Mouse (Mus musculus) adipose tissue, adult 10 weeks (tissue): ENCODE data around the gene Rbm4b. TPM values are rescaled to one million over a fixed set of nuclear protein-coding genes. Genes with fewer than 3 reads are reported as not detected.

Experiments used
- polyA plus RNA-seq: library from polyadenylated mRNA; stranded (reverse); fragments of 350-450 nt; fragmentation: Illumina TruSeq; extraction: RNeasy Lipid Tissue Mini Kit (QIAGEN cat#74804); gene quantifications from one replicate; pipeline ENCODE4 v1.2.3, GENCODE M21; 2014; ENCODE audit warnings: low read depth, low replicate concordance

Rbm4b gene
- polyA plus RNA-seq = 17.2 TPM

GRCm38 (mm10) chr19:4756193-4756911 lies at the start of gene Rbm4b:
TSS of gene Rbm4b (plus strand) at chr19:4756497.

GRCm38 (mm10) chr19:4711098-4711600 lies 45.1 kb upstream of the Rbm4b start, which contains the start of gene Sptbn2:
TSS of gene Sptbn2 (plus strand) at chr19:4711167.

GRCm38 (mm10) chr19:4793831-4794422 lies 37.6 kb downstream of the Rbm4b start, which contains the start of gene Rbm4:
TSS of gene Rbm4 (minus strand) at chr19:4793901.

GRCm38 (mm10) chr19:4811063-4811908 lies 55.0 kb downstream of the Rbm4b start, which contains the start of the genes Gm21992 and Rbm14:
TSS of gene Gm21992 (minus strand) at chr19:4811612.
TSS of gene Rbm14 (minus strand) at chr19:4811634.

Other genes with a start within 250 kb of the Rbm4b start
- gene Pcx, start 246.0 kb upstream of the Rbm4b start, polyA plus RNA-seq = 234 TPM
- 6.9 TPM for gene Lrfn4, start 140.8 kb upstream of the Rbm4b start, polyA plus RNA-seq
- gene Rce1, start 130.9 kb upstream of the Rbm4b start, polyA plus RNA-seq = 27.8 TPM
- gene Gm960, start 57.8 kb upstream of the Rbm4b start, polyA plus RNA-seq = 1.4 TPM
- gene Sptbn2, start 45.3 kb upstream of the Rbm4b start, polyA plus RNA-seq = 5.0 TPM
- 20.7 TPM for gene Rbm4, start 37.4 kb downstream of the Rbm4b start, polyA plus RNA-seq
- gene Gm21992, start 55.1 kb downstream of the Rbm4b start, polyA plus RNA-seq = 7.9 TPM
- gene Rbm14, start 55.1 kb downstream of the Rbm4b start, polyA plus RNA-seq = 16.7 TPM
- gene Ccs, start 82.8 kb downstream of the Rbm4b start, polyA plus RNA-seq = 62.9 TPM
- 1.0 TPM for gene Ccdc87, start 82.9 kb downstream of the Rbm4b start, polyA plus RNA-seq
- gene Ctsf, start 98.6 kb downstream of the Rbm4b start, polyA plus RNA-seq = 65.6 TPM
- gene Actn3, start 121.4 kb downstream of the Rbm4b start, polyA plus RNA-seq = 3.4 TPM
- 18.4 TPM for gene Zdhhc24, start 122.2 kb downstream of the Rbm4b start, polyA plus RNA-seq
- 5.7 TPM for gene Bbs1, start 150.1 kb downstream of the Rbm4b start, polyA plus RNA-seq
- gene Dpp3, start 171.8 kb downstream of the Rbm4b start, polyA plus RNA-seq = 43.1 TPM
- 3.9 TPM for gene Peli3, start 186.6 kb downstream of the Rbm4b start, polyA plus RNA-seq
- gene Mrpl11, start 205.7 kb downstream of the Rbm4b start, polyA plus RNA-seq = 77.2 TPM
- gene Npas4, start 233.8 kb downstream of the Rbm4b start, polyA plus RNA-seq = 0.83 TPM